Mouse (Mus musculus) cerebellum, adult 2 months (tissue): ENCODE results near the gene Med17.
A peak's percentile ranks its signal among the peaks of the same experiment; 100 is the strongest.

ENCODE experiments used
- CTCF ChIP-seq: fragments of 200-500 bp; IDR thresholded peaks from 2 replicates; pipeline ENCODE4 v1.5.1; 2011; ENCODE audit warnings: low read depth, mild to moderate bottlenecking, control low read depth, low read length, moderate library complexity, borderline replicate concordance; ENCODE audit not compliant: insufficient read depth
- POLR2A ChIP-seq: fragments of 200-500 bp; IDR thresholded peaks from 2 replicates; pipeline ENCODE4 v1.6.1; 2011; ENCODE audit warnings: low read length, control low read depth, borderline replicate concordance; ENCODE audit not compliant: insufficient read depth

DNA sequence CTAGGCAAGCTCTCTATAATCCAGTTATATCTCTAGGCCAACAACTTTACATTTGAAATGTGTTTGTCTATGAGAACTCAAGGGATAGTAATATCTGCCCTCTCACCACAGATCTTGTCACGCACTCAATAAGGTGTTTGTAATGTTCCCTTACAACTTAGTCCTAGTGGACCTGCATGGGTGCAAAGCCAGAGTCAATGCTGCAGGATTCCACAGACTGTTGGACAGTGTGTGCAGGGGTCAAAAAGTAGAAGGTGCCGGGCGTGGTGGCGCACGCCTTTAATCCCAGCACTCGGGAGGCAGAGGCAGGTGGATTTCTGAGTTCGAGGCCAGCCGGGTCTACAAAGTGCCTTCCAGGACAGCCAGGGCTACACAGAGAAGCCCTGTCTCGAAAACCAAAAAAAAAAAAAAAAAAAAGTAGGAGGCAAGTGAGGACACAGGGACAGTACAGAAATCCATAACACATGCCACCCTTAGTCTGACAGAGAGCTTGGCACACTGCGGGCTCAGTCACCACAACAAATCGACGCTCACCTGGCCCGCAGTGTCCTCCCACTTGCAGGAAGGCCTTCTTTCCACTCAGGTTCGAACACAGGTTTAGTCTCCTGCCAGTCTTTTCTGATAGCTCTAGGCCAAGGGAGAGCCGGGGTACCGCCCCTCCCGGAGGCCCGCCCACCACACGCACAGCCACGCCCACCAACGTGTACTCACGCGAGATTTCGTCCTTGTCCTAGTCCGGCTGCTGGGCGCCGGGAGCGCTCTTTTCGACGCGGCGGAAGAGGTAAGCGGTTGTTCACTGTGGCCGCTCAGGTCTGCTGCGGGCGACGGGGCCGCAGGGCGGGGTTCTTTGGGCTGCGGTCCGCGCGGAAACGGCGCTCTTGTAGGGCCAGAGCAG lies 26.0 kb upstream of the Med17 start, which contains the start of gene Taf1d:
- TF ChIP-seq CTCF = no peak
- TF ChIP-seq POLR2A = peak; percentile 83; the same call in 1 of the 2 replicates
